In the genomic region with DNA sequence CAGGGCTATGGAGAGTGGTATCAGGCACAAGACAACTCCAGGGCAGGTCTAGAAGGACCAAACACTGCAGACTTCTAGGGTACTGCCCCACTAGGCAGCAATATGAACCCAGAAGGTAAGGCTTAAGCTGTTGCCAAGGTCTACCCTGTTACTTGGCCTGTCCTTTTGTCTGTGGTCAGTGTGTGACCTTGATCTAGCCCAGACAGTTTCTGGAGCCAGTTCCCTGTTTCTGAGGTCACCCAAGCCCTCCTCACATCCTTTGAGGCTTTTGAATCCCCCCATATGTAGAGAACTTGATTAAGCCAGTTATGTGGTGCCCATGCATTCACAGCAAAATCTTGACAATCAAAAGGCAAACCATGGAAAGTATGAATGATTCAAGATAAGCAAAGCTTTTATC, we compare ENCODE assay signal across 8 mouse cellular contexts. TPM values are rescaled to one million over a fixed set of nuclear protein-coding genes. Genes with fewer than 3 reads are reported as not detected.
A peak's percentile ranks its signal among the peaks of the same experiment; 100 is the strongest.
DNase-seq lines count a peak whose midpoint lies in the region; ATAC-seq and TF ChIP-seq lines count a peak whose summit lies in the region.

No protein-coding gene starts in this region.

- H3K4me2 ChIP-seq in kidney, postnatal 0 days (ENCODE audit: low read length): peak overlapping the region; percentile 78
- peak overlapping the region; percentile 78 for H3K4me2 ChIP-seq in embryonic facial prominence, embryonic 11.5 days (ENCODE audit: low read depth, low read length)
- H3K4me2 ChIP-seq in myocyte (ENCODE audit: low read depth): peak overlapping the region; percentile 93

- peak overlapping the region; percentile 84 for H3K4me3 ChIP-seq in kidney, postnatal 0 days (replicated peaks; ENCODE audit: low read depth, low read length)
- peak overlapping the region; percentile 95 for H3K4me3 ChIP-seq in embryonic facial prominence, embryonic 11.5 days (ENCODE audit: low read depth, low read length)
- peak overlapping the region; percentile 89 for H3K4me3 ChIP-seq in myocyte

- no peak for TF ChIP-seq CTCF in kidney, postnatal 0 days (IDR thresholded peaks at IDR 0.05; ENCODE audit: low read depth)

- peaks cover 13% of the 10 kb centered on the region for H3K4me1 ChIP-seq in kidney, postnatal 0 days (replicated peaks; ENCODE audit: insufficient read depth, low read length)
- no peaks in the 10 kb centered on the region; the same call in 1 of the 2 replicates for H3K4me1 ChIP-seq in embryonic facial prominence, embryonic 11.5 days (ENCODE audit: control insufficient read depth, insufficient read depth, low read length)

- H3K79me2 ChIP-seq in myocyte (ENCODE audit: control insufficient read depth, insufficient read depth): peaks cover 59% of the 10 kb centered on the region

- peak overlapping the region; percentile 67 for H3K9ac ChIP-seq in kidney, postnatal 0 days (ENCODE audit: low read depth, low read length)
- H3K9ac ChIP-seq in embryonic facial prominence, embryonic 11.5 days (replicated peaks; ENCODE audit: low read length): peak overlapping the region; percentile 88

- H3K36me3 ChIP-seq in kidney, postnatal 0 days (ENCODE audit: insufficient read depth, low read length): 0 out of 2 replicates have a peak, but pooled peaks cover 4% of the 10 kb centered on the region
- H3K36me3 ChIP-seq in embryonic facial prominence, embryonic 11.5 days (replicated peaks; ENCODE audit: control insufficient read depth, insufficient read depth, low read depth, low read length): no peaks in the 10 kb centered on the region
- no peaks in the 10 kb centered on the region for H3K36me3 ChIP-seq in myocyte (ENCODE audit: control insufficient read depth, insufficient read depth)

- DNase-seq in kidney, postnatal 0 days (ENCODE audit: low spot score): no peak
- no peak for DNase-seq in kidney, adult 11 months
- DNase-seq in embryonic facial prominence, embryonic 11.5 days (ENCODE audit: low spot score): no peak
- DNase-seq in induced T-regulatory cell, adult 2 months (ENCODE audit: low read depth): peak; percentile 21
- no peak for DNase-seq in spleen, adult 12 weeks (ENCODE audit: low spot score)
- no peak for DNase-seq in spleen, postnatal 14 days (ENCODE audit: low spot score in 2 of 2)
- no peak for DNase-seq in adrenal gland, postnatal 25 days

- peak overlapping the region; percentile 52 for H3ac ChIP-seq in myocyte (ENCODE audit: control insufficient read depth, insufficient read length)

- TF ChIP-seq POLR2A in myocyte (IDR thresholded peaks at IDR 0.05; ENCODE audit: insufficient read length, low read depth): no peak

- H3K27me3 ChIP-seq in kidney, postnatal 0 days (ENCODE audit: insufficient read depth, low read length): no peaks in the 10 kb centered on the region
- no peaks in the 10 kb centered on the region for H3K27me3 ChIP-seq in embryonic facial prominence, embryonic 11.5 days (ENCODE audit: control insufficient read depth, insufficient read depth, low read length)
- H3K27me3 ChIP-seq in myocyte (ENCODE audit: control insufficient read depth, insufficient read depth, insufficient read length): no peaks in the 10 kb centered on the region

- ATAC-seq in kidney, postnatal 0 days (replicated peaks; ENCODE audit: low FRiP score, low read depth): no peak
- no peak for ATAC-seq in embryonic facial prominence, embryonic 11.5 days (replicated peaks; ENCODE audit: insufficient number of reproducible peaks, low FRiP score, low TSS enrichment, low read depth)

- no peak overlapping the region for H3K27ac ChIP-seq in kidney, postnatal 0 days
- no peak overlapping the region for H3K27ac ChIP-seq in embryonic facial prominence, embryonic 11.5 days (replicated peaks; ENCODE audit: low read depth, low read length)

- no peaks in the 10 kb centered on the region for H3K9me3 ChIP-seq in kidney, postnatal 0 days (replicated peaks; ENCODE audit: low read length)
- no peaks in the 10 kb centered on the region for H3K9me3 ChIP-seq in embryonic facial prominence, embryonic 11.5 days (replicated peaks; ENCODE audit: control insufficient read depth, low read length)

TF ChIP-seq in myocyte, 11 proteins besides CTCF, POLR2A, EP300 and RAD21:
- TF ChIP-seq MYOG (IDR thresholded peaks at IDR 0.05; ENCODE audit: control insufficient read depth in 1 of 3, insufficient read depth in 1 of 3, insufficient read length in 2 of 3, low read depth in 2 of 3) (no peak), TCF12 (IDR thresholded peaks at IDR 0.05; ENCODE audit: insufficient read depth, poor library complexity, severe bottlenecking) (no peak), POLR2AphosphoS2 (IDR thresholded peaks at IDR 0.05; ENCODE audit: insufficient read length, low read depth) (no peak), USF1 (IDR thresholded peaks at IDR 0.05; ENCODE audit: low read depth) (no peak), SRF (IDR thresholded peaks at IDR 0.05; ENCODE audit: control insufficient read depth, insufficient read length, low read depth) (no peak), CEBPB (IDR thresholded peaks at IDR 0.05; ENCODE audit: insufficient read depth, poor library complexity, severe bottlenecking) (no peak), MYOD1 (IDR thresholded peaks at IDR 0.05; ENCODE audit: control insufficient read depth in 1 of 3, insufficient read length in 2 of 3, low read depth in 2 of 3) (no peak), REST (IDR thresholded peaks at IDR 0.05; ENCODE audit: insufficient read depth, insufficient read length) (no peak), MAX (IDR thresholded peaks at IDR 0.05; ENCODE audit: low read depth) (no peak), TCF3 (IDR thresholded peaks at IDR 0.05; ENCODE audit: insufficient read length, low read depth) (no peak), E2F4 (IDR thresholded peaks at IDR 0.05; ENCODE audit: insufficient read depth) (no peak)
TF ChIP-seq in myocyte: peak in this region for 0.

RNA-seq across cellular contexts. Expression of a gene that starts 1.1 kb away (rescaled TPM):
- 12.7 and 13.7 TPM in 2 replicates for polyA plus RNA-seq in kidney, postnatal 0 days (2015; fragmentation: Nextera tagmentation; extraction: Ambion mirVana)
- 22.9 and 26.2 TPM in 2 replicates for polyA plus RNA-seq in embryonic facial prominence, embryonic 11.5 days (2014; fragmentation: Nextera tagmentation; extraction: Ambion mirVana)
- polyA plus RNA-seq in myocyte (2012; fragmentation: generic; extraction: Trizol): 47.6 TPM
- 157 and 177 TPM in 2 replicates for total RNA-seq in adrenal gland, postnatal 25 days (2021)

RNA-seq across cellular contexts. Expression of a gene that starts 24.8 kb away (rescaled TPM):
- 95.0 and 108 TPM in 2 replicates for polyA plus RNA-seq in kidney, postnatal 0 days (2015; fragmentation: Nextera tagmentation; extraction: Ambion mirVana)
- 245 and 249 TPM in 2 replicates for polyA plus RNA-seq in embryonic facial prominence, embryonic 11.5 days (2014; fragmentation: Nextera tagmentation; extraction: Ambion mirVana)
- polyA plus RNA-seq in myocyte (2012; fragmentation: generic; extraction: Trizol): 16.3 TPM
- total RNA-seq in adrenal gland, postnatal 25 days (2021): 27.0 and 33.1 TPM in 2 replicates

RNA-seq across cellular contexts. Expression of a gene that starts 39.4 kb away (rescaled TPM):
- 87.1 and 93.1 TPM in 2 replicates for polyA plus RNA-seq in kidney, postnatal 0 days (2015; fragmentation: Nextera tagmentation; extraction: Ambion mirVana)
- polyA plus RNA-seq in embryonic facial prominence, embryonic 11.5 days (2014; fragmentation: Nextera tagmentation; extraction: Ambion mirVana): 49.4 and 52.8 TPM in 2 replicates
- 23.7 TPM for polyA plus RNA-seq in myocyte (2012; fragmentation: generic; extraction: Trizol)
- total RNA-seq in adrenal gland, postnatal 25 days (2021): 85.2 and 112 TPM in 2 replicates

RNA-seq across cellular contexts. Expression of a gene that starts 40.8 kb away (rescaled TPM):
- polyA plus RNA-seq in kidney, postnatal 0 days (2015; fragmentation: Nextera tagmentation; extraction: Ambion mirVana): 141 TPM in 2 replicates
- polyA plus RNA-seq in embryonic facial prominence, embryonic 11.5 days (2014; fragmentation: Nextera tagmentation; extraction: Ambion mirVana): 68.6 and 84.7 TPM in 2 replicates
- 142 TPM for polyA plus RNA-seq in myocyte (2012; fragmentation: generic; extraction: Trizol)
- total RNA-seq in adrenal gland, postnatal 25 days (2021): 147 and 189 TPM in 2 replicates

RNA-seq across cellular contexts. Expression of a gene that starts 40.8 kb away (rescaled TPM):
- polyA plus RNA-seq in kidney, postnatal 0 days (2015; fragmentation: Nextera tagmentation; extraction: Ambion mirVana): 29.5 and 29.6 TPM in 2 replicates
- 15.9 and 18.2 TPM in 2 replicates for polyA plus RNA-seq in embryonic facial prominence, embryonic 11.5 days (2014; fragmentation: Nextera tagmentation; extraction: Ambion mirVana)
- polyA plus RNA-seq in myocyte (2012; fragmentation: generic; extraction: Trizol): 12.5 TPM
- total RNA-seq in adrenal gland, postnatal 25 days (2021): 54.0 and 69.2 TPM in 2 replicates
